Mouse (Mus musculus) urinary bladder, postnatal 25 days (tissue): ENCODE data around the gene Gatb.

Experiments used
- DNase-seq: peaks from one replicate; pipeline ENCODE4 v3.0.0; 2022; ENCODE audit warnings: low spot score

Gatb gene

GRCm38 (mm10) chr3:85659681-85660080 is 85.8 kb downstream of the Gatb start:
- no peak for DNase-seq

GRCm38 (mm10) chr3:85661926-85662813 is 88.3 kb downstream of the Gatb start:
- no peak for DNase-seq

- no peak for DNase-seq
These were observed 89.9 kb downstream of the Gatb start for GRCm38 (mm10) chr3:85663826-85664225.

GRCm38 (mm10) chr3:85664591-85665171 is 90.8 kb downstream of the Gatb start:
- DNase-seq, result no peak

GRCm38 (mm10) chr3:85666166-85666565 is 92.2 kb downstream of the Gatb start:
- no peak for DNase-seq

- no peak for DNase-seq
These were observed 92.8 kb downstream of the Gatb start for GRCm38 (mm10) chr3:85666736-85667135.

- no peak for DNase-seq
These were observed 93.8 kb downstream of the Gatb start for GRCm38 (mm10) chr3:85667683-85668082.

GRCm38 (mm10) chr3:85669844-85670243 is 95.9 kb downstream of the Gatb start:
- DNase-seq, result no peak

GRCm38 (mm10) chr3:85677133-85677532 is 103.2 kb downstream of the Gatb start:
- DNase-seq, result no peak

- DNase-seq, result no peak
These were observed 104.0 kb downstream of the Gatb start for GRCm38 (mm10) chr3:85677952-85678351.

GRCm38 (mm10) chr3:85679312-85679933 is 105.5 kb downstream of the Gatb start:
- DNase-seq, result no peak

- no peak for DNase-seq
These were observed 106.0 kb downstream of the Gatb start for GRCm38 (mm10) chr3:85679960-85680359.

- no peak for DNase-seq
These were observed 107.2 kb downstream of the Gatb start for GRCm38 (mm10) chr3:85681136-85681535.

- no peak for DNase-seq
These were observed 109.7 kb downstream of the Gatb start for GRCm38 (mm10) chr3:85683618-85684017.

- no peak for DNase-seq
These were observed 111.4 kb downstream of the Gatb start for GRCm38 (mm10) chr3:85685271-85685670.

- DNase-seq, result no peak
These were observed 114.4 kb downstream of the Gatb start for GRCm38 (mm10) chr3:85688341-85688740.

GRCm38 (mm10) chr3:85691134-85691533 is 117.2 kb downstream of the Gatb start:
- DNase-seq, result no peak

- no peak for DNase-seq
These were observed 119.1 kb downstream of the Gatb start for GRCm38 (mm10) chr3:85693013-85693412.

- no peak for DNase-seq
These were observed 121.1 kb downstream of the Gatb start for GRCm38 (mm10) chr3:85695056-85695455.

GRCm38 (mm10) chr3:85698496-85698895 is 124.6 kb downstream of the Gatb start:
- DNase-seq, result no peak

GRCm38 (mm10) chr3:85703141-85703882 is 129.4 kb downstream of the Gatb start:
- DNase-seq, result no peak
